Mouse (Mus musculus): Measurements from ENCODE around the gene Senp6. TPM values are rescaled to one million over a fixed set of nuclear protein-coding genes. Genes with fewer than 3 reads are reported as not detected.
"Not testable (repeated sequence)": the region's sequence is repeated elsewhere in the genome, so short reads cannot be mapped to it uniquely, and the experiment has no call there.

Gene Senp6
- total and polyA plus RNA-seq, 2 experiments from 2014 or later = 28.9 to 54.1 TPM

DNA sequence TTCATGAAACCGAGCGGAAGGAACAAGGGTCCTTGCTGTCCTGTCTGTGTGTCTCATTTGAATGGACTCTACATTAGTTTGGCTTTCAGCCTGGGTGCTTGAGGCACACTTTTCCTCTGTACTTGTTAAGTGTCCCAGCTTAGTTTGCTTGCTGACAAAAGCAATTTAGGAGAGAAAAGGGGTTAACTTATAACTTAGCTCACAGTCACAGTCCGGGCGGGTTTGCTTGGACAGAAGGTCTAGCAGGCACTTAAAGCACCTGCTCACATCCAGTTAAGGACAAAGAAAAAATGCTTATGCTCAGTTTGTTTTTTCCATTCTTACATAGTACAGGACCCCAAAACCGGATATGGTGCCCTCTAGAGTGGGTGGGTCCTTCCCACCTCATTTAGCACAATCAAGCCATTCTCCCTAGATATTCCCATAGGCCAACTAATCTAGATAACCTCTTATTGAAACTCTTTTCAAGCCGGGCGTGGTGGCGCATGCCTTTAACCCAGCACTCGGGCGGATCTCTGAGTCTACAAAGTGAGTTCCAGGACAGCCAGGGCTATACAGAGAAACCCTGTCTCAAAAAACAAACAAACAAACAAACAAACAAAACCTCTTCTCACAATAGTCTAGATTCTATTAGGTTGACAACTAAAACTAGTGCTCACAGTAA is 17.9 kb downstream of the Senp6 start:
- no peak for ATAC-seq (ENCODE audit: insufficient read depth, low read depth)

DNA sequence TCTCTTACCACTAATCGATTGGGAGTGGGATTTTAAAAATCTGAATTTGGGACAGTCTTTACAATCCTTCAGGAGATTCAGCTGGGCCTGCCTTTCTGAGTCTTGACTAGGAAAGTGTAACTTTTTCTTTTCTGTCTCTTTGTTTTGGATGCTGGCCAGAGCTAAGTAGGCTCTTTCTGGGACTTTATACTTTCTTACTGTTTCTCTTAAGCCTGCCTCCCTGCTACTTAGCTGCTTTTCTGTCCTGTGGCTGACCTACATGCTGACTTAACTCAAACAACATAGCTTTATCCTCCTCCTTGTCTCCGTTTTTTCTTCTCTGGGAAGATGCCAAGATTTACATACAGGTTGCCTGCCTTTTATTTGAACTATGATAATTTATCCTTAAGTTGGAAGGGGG is 19.0 kb downstream of the Senp6 start:
- Histone ChIP-seq H3K4me1 (ENCODE audit: control insufficient read depth, insufficient read depth) (peaks cover 32% of the 10 kb centered on the region), H3K9ac (replicated peaks; ENCODE audit: low read depth, low read length) (no peak overlapping the region), H3K9me3 (replicated peaks; ENCODE audit: control insufficient read depth, low read length) (no peaks in the 10 kb centered on the region), H3K27me3 (ENCODE audit: control insufficient read depth, insufficient read depth, low read length) (no peaks in the 10 kb centered on the region), H3K27ac (ENCODE audit: low read depth) (peak overlapping the region; percentile 6), H3K4me2 (ENCODE audit: low read depth, low read length) (no peak overlapping the region), H3K36me3 (replicated peaks; ENCODE audit: control insufficient read depth, insufficient read depth, low read length) (0 out of 2 replicates have a peak, but pooled peaks cover 3% of the 10 kb centered on the region), H3K4me3 (ENCODE audit: low read depth, low read length) (no peak overlapping the region)
- no peak for TF ChIP-seq CTCF (IDR thresholded peaks at IDR 0.05; ENCODE audit: low read depth)
- no peak for TF ChIP-seq EP300 (IDR thresholded peaks at IDR 0.05; ENCODE audit: low read depth)
- DNase-seq (ENCODE audit: low spot score) (no peak), ATAC-seq (ENCODE audit: insufficient read depth, low read depth) (no peak)
- 41% methylated on average over 2 of the region's 2 CpGs for WGBS

More for the DNA sequence above, 17.9 kb downstream of the Senp6 start:
- no peak overlapping the region for H3K9ac ChIP-seq (replicated peaks; ENCODE audit: low read depth, low read length)
- H3K9me3 ChIP-seq (replicated peaks; ENCODE audit: control insufficient read depth, low read length) = no peaks in the 10 kb centered on the region
- no peak overlapping the region for H3K27ac ChIP-seq (ENCODE audit: low read depth)
- H3K4me1 ChIP-seq (ENCODE audit: control insufficient read depth, insufficient read depth) = peaks cover 26% of the 10 kb centered on the region
- H3K4me3 ChIP-seq (ENCODE audit: low read depth, low read length) = no peak overlapping the region
- DNase-seq (ENCODE audit: low spot score) = no peak
- TF ChIP-seq EP300 (IDR thresholded peaks at IDR 0.05; ENCODE audit: low read depth) = no peak
- no peak for TF ChIP-seq CTCF (IDR thresholded peaks at IDR 0.05; ENCODE audit: low read depth)
- no peaks in the 10 kb centered on the region for H3K27me3 ChIP-seq (ENCODE audit: control insufficient read depth, insufficient read depth, low read length)
- H3K36me3 ChIP-seq (replicated peaks; ENCODE audit: control insufficient read depth, insufficient read depth, low read length) = no peaks in the 10 kb centered on the region
- 53% methylated on average over 10 of the region's 10 CpGs for WGBS
- H3K4me2 ChIP-seq (ENCODE audit: low read depth, low read length) = no peak overlapping the region

DNA sequence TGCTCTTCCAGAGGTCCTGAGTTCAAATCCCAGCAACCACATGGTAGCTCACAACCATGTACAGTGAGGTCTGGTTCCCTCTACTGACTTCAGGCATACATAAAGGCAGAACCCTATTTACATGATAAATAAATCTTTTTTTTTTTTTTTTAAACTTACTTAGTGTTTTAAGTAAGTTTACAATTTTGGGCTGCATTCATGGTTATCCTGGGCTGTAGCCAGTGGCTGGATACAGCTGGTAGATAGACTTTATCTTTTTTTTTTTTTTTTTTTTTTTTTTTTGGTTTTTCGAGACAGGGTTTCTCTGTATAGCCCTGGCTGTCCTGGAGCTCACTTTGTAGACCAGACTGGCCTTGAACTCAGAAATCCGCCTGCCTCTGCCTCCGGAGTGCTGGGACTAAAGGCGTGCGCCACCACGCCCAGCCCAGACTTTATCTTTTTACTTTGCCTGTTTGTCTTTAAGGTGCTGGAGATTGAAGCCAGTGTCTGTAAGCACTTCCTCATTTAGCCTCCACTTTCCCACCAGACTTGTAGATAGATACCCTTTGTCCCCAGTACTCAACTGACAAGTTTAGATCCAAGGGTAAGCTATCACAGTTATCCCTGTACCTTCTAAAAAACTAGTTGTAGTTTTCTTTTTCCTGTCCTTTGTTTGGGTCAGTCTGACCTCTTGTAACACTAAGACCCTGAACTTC is 19.7 kb downstream of the Senp6 start:
- H3K9me3 ChIP-seq (replicated peaks; ENCODE audit: control insufficient read depth, low read length); H3K4me3 ChIP-seq (ENCODE audit: low read depth, low read length); H3K4me2 ChIP-seq (ENCODE audit: low read depth, low read length); ATAC-seq (ENCODE audit: insufficient read depth, low read depth); H3K27ac ChIP-seq (ENCODE audit: low read depth); DNase-seq (ENCODE audit: low spot score); H3K36me3 ChIP-seq (replicated peaks; ENCODE audit: control insufficient read depth, insufficient read depth, low read length); H3K27me3 ChIP-seq (ENCODE audit: control insufficient read depth, insufficient read depth, low read length); H3K9ac ChIP-seq (replicated peaks; ENCODE audit: low read depth, low read length): not testable (repeated sequence)
- 54% methylated on average over 6 of the region's 6 CpGs for WGBS
- H3K4me1 ChIP-seq (ENCODE audit: control insufficient read depth, insufficient read depth) = peaks cover 34% of the 10 kb centered on the region

DNA sequence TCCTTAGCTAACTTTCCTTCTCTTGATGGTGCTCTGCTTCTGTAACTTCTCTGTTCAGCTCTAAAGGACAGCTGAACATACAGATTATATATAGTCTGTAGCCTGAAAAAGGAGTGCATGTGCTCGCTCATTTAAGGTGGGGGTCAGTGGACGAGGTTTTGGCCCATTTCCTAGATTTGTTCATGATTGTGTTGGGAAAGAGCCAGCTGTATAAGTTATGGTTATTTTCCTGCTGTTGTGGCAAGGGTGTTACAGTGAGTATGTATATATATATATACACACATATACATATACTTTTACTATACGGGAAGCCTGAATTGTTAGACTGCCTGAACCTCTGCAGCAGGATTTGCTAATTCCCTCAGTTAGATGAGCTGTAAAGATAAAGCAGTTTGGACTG is 22.7 kb downstream of the Senp6 start:
- Histone ChIP-seq H3K27ac (ENCODE audit: low read depth) (no peak overlapping the region), H3K4me1 (ENCODE audit: control insufficient read depth, insufficient read depth) (peaks cover 25% of the 10 kb centered on the region), H3K27me3 (ENCODE audit: control insufficient read depth, insufficient read depth, low read length) (no peaks in the 10 kb centered on the region), H3K36me3 (replicated peaks; ENCODE audit: control insufficient read depth, insufficient read depth, low read length) (peaks cover 24% of the 10 kb centered on the region), H3K9me3 (replicated peaks; ENCODE audit: control insufficient read depth, low read length) (no peaks in the 10 kb centered on the region), H3K4me2 (ENCODE audit: low read depth, low read length) (no peak overlapping the region), H3K4me3 (ENCODE audit: low read depth, low read length) (no peak overlapping the region), H3K9ac (replicated peaks; ENCODE audit: low read depth, low read length) (no peak overlapping the region)
- ATAC-seq (ENCODE audit: insufficient read depth, low read depth) (no peak), DNase-seq (ENCODE audit: low spot score) (no peak)
- TF ChIP-seq CTCF (IDR thresholded peaks at IDR 0.05; ENCODE audit: low read depth) = no peak
- TF ChIP-seq EP300 (IDR thresholded peaks at IDR 0.05; ENCODE audit: low read depth) = no peak
- 49% methylated on average over 3 of the region's 3 CpGs for WGBS

DNA sequence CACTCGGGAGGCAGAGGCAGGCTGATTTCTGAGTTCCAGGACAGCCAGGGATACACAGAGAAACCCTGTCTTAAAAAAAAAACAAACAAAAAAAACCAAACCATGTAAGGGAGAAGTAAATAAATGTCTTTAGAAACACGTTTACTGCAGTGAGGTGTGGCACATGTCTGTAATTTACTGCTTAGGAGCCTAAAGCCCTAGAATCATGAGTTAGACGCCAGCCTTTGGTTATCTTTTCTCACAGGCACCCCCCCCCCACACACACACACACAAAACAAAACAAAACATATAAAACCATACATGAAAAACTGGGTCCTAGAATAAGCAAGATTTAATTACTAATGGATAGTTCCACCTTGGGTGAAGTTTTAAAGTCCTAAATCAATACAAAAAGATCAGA is 29.6 kb downstream of the Senp6 start:
- Histone ChIP-seq H3K4me3 (ENCODE audit: low read depth, low read length) (no peak overlapping the region), H3K36me3 (replicated peaks; ENCODE audit: control insufficient read depth, insufficient read depth, low read length) (peaks cover 26% of the 10 kb centered on the region), H3K9me3 (replicated peaks; ENCODE audit: control insufficient read depth, low read length) (no peaks in the 10 kb centered on the region), H3K4me1 (ENCODE audit: control insufficient read depth, insufficient read depth) (no peaks in the 10 kb centered on the region), H3K27me3 (ENCODE audit: control insufficient read depth, insufficient read depth, low read length) (no peaks in the 10 kb centered on the region), H3K4me2 (ENCODE audit: low read depth, low read length) (no peak overlapping the region), H3K27ac (ENCODE audit: low read depth) (no peak overlapping the region), H3K9ac (replicated peaks; ENCODE audit: low read depth, low read length) (no peak overlapping the region)
- WGBS = 84% methylated on average over 3 of the region's 3 CpGs
- no peak for ATAC-seq (ENCODE audit: insufficient read depth, low read depth)
- no peak for TF ChIP-seq EP300 (IDR thresholded peaks at IDR 0.05; ENCODE audit: low read depth)
- no peak for TF ChIP-seq CTCF (IDR thresholded peaks at IDR 0.05; ENCODE audit: low read depth)
- DNase-seq (ENCODE audit: low spot score) = no peak
